Mouse (Mus musculus) CH12.LX (cell line): Measurements from ENCODE around the gene Osbpl6. TPM values are rescaled to one million over a fixed set of nuclear protein-coding genes. Genes with fewer than 3 reads are reported as not detected.

ENCODE experiments used
- DNase-seq: peaks from one replicate; pipeline ENCODE4 v3.0.0-alpha.2; 2013; ENCODE audit errors: extremely low read depth
- H3K27ac ChIP-seq: 2 replicates; pipeline ENCODE4 v1.5.1; 2012; ENCODE audit warnings: low read depth, mild to moderate bottlenecking, control low read depth, moderate library complexity; ENCODE audit not compliant: insufficient read depth
- H3K27me3 ChIP-seq: replicated peaks from 2 replicates; pipeline ENCODE3; 2012; ENCODE audit warnings: inconsistent platforms
- H3K36me3 ChIP-seq, 2 experiments: replicated peaks in 1 of 2; 2 replicates each; pipeline versions ENCODE3 to v1.6.1; 2012; ENCODE audit warnings: inconsistent platforms in 1 of 2, low read length in 1 of 2, mild to moderate bottlenecking in 1 of 2, mixed read lengths in 1 of 2, moderate library complexity in 1 of 2; ENCODE audit not compliant: control insufficient read depth in 1 of 2, insufficient read depth in 1 of 2
- H3K4me1 ChIP-seq, 2 experiments: 2 replicates each; pipeline ENCODE4 v1.6.1; 2012; ENCODE audit warnings: inconsistent platforms in 1 of 2, moderate library complexity in 1 of 2; ENCODE audit not compliant: insufficient read depth in 2 of 2, control insufficient read depth in 1 of 2
- H3K4me2 ChIP-seq: 2 replicates; pipeline ENCODE4 v1.6.1; 2012; ENCODE audit warnings: low read depth, mild to moderate bottlenecking, control low read depth; ENCODE audit not compliant: poor library complexity, insufficient read depth, severe bottlenecking
- H3K4me3 ChIP-seq, 3 experiments: fragments of 150-350 bp in 1 of 3; sonication (generic) in 1 of 3; replicated peaks in 1 of 3; 2 replicates each; pipeline versions ENCODE3 to v1.5.1; 2011 to 2012; ENCODE audit warnings: low read depth in 2 of 3, low read length in 2 of 3, mild to moderate bottlenecking in 2 of 3, moderate library complexity in 2 of 3, control low read depth in 1 of 3, improper control_type of control experiment in 1 of 3, inconsistent platforms in 1 of 3, mixed read lengths in 1 of 3; ENCODE audit not compliant: poor library complexity in 1 of 3
- H3K79me2 ChIP-seq: replicated peaks from 2 replicates; pipeline ENCODE4 v1.6.1; 2012; ENCODE audit warnings: mild to moderate bottlenecking, moderate library complexity; ENCODE audit not compliant: control insufficient read depth, poor library complexity, insufficient read depth, severe bottlenecking; ENCODE audit errors: extremely low read depth
- H3K9ac ChIP-seq: 2 replicates; pipeline ENCODE4 v1.6.1; 2012; ENCODE audit warnings: low read depth, mild to moderate bottlenecking, control low read depth, moderate library complexity; ENCODE audit not compliant: insufficient read depth
- H3K9me3 ChIP-seq: replicated peaks from 2 replicates; pipeline ENCODE3; 2012; ENCODE audit warnings: low read length, inconsistent platforms, mixed read lengths
- CHD2 ChIP-seq: IDR thresholded peaks from 2 replicates; pipeline ENCODE4 v1.6.1; 2011; ENCODE audit warnings: low read length, improper control_type of control experiment
- CTCF ChIP-seq, 2 experiments: IDR thresholded peaks in 1 of 2; conservative IDR thresholded peaks in 1 of 2; 2 replicates each; pipeline ENCODE4 v1.5.1; 2011 to 2012; ENCODE audit warnings: low read depth in 2 of 2, low read length in 2 of 2, improper control_type of control experiment in 1 of 2, inconsistent platforms in 1 of 2, mild to moderate bottlenecking in 1 of 2, moderate library complexity in 1 of 2
- E2F4 ChIP-seq: IDR thresholded peaks from 2 replicates; pipeline ENCODE4 v1.6.1; 2011; ENCODE audit warnings: low read depth, low read length, improper control_type of control experiment; ENCODE audit not compliant: insufficient replicate concordance
- EP300 ChIP-seq: IDR thresholded peaks from 2 replicates; pipeline ENCODE4 v1.6.1; 2011; ENCODE audit warnings: low read length, improper control_type of control experiment
- ETS1 ChIP-seq: conservative IDR thresholded peaks from 2 replicates; pipeline ENCODE4 v1.6.1; 2012; ENCODE audit warnings: low read depth, mild to moderate bottlenecking, inconsistent platforms, low read length, improper control_type of control experiment, moderate library complexity
- IRF4 ChIP-seq: IDR thresholded peaks from 2 replicates; pipeline ENCODE4 v1.6.1; 2014; ENCODE audit warnings: low read depth, mild to moderate bottlenecking, inconsistent platforms, low read length, improper control_type of control experiment
- JUND ChIP-seq: conservative IDR thresholded peaks from 2 replicates; pipeline ENCODE4 v1.6.1; 2011; ENCODE audit warnings: low read depth, low read length, improper control_type of control experiment
- MAX ChIP-seq: IDR thresholded peaks from 2 replicates; pipeline ENCODE4 v1.6.1; 2011; ENCODE audit warnings: low read length, improper control_type of control experiment
- MEF2A ChIP-seq: IDR thresholded peaks from 2 replicates; pipeline ENCODE4 v1.6.1; 2014; ENCODE audit warnings: low read depth, mild to moderate bottlenecking, inconsistent platforms, low read length, improper control_type of control experiment, borderline replicate concordance
- NRF1 ChIP-seq: IDR thresholded peaks from 2 replicates; pipeline ENCODE4 v1.6.1; 2014; ENCODE audit warnings: low read depth, mild to moderate bottlenecking, inconsistent platforms, low read length, improper control_type of control experiment, moderate library complexity
- PAX5 ChIP-seq: IDR thresholded peaks from 2 replicates; pipeline ENCODE4 v1.6.1; 2012; ENCODE audit warnings: low read length, inconsistent platforms, mixed read lengths
- POLR2AphosphoS2 ChIP-seq: IDR thresholded peaks from 2 replicates; pipeline ENCODE4 v1.6.1; 2011; ENCODE audit warnings: low read depth, low read length, improper control_type of control experiment
- RAD21 ChIP-seq: IDR thresholded peaks from 2 replicates; pipeline ENCODE4 v1.6.1; 2011; ENCODE audit warnings: low read depth, mild to moderate bottlenecking, low read length, improper control_type of control experiment, moderate library complexity
- USF1 ChIP-seq: IDR thresholded peaks from 2 replicates; pipeline ENCODE4 v1.6.1; 2014; ENCODE audit warnings: low read depth, mild to moderate bottlenecking, inconsistent platforms, low read length, improper control_type of control experiment
- USF2 ChIP-seq: conservative IDR thresholded peaks from 2 replicates; pipeline ENCODE4 v1.6.1; 2011; ENCODE audit warnings: low read depth, low read length, improper control_type of control experiment
- ZNF384 ChIP-seq: IDR thresholded peaks from 2 replicates; pipeline ENCODE4 v1.6.1; 2012; ENCODE audit warnings: low read depth, low read length, improper control_type of control experiment, inconsistent platforms
- dilution Hi-C: fragments of 300-500 bp; cut with MboI; formaldehyde crosslinking; loops from 2 replicates; pipeline ENCODE4 v1.14.3; 2020; ENCODE audit warnings: low sequenced_read_pairs; ENCODE audit not compliant: extremely low pct_unique_long_range_greater_than_20kb, extremely low pct_ligation_motif_present
- in situ Hi-C: fragments of 300-500 bp; cut with MboI; formaldehyde crosslinking; loops from 3 replicates; pipeline ENCODE4 v1.14.3; 2019; ENCODE audit warnings: low sequenced_read_pairs, low pct_ligation_motif_present, low pct_unique_long_range_greater_than_20kb, mixed read lengths
- polyA plus RNA-seq: library from polyadenylated mRNA; unstranded; fragments of >175 nt; gene quantifications from 2 replicates; pipeline ENCODE4 v1.2.1, GENCODE M21; 2012; ENCODE audit warnings: low read depth; ENCODE audit not compliant: insufficient read length
- total RNA-seq, 2 experiments: library from RNA; depleted of rRNA; stranded (reverse); fragments of 300-350 nt in 1 of 2; fragments of >200 nt in 1 of 2; gene quantifications; 2 replicates each; pipeline ENCODE4 v1.2.3; 2012 to 2014

The Osbpl6 gene
- total and polyA plus RNA-seq, 3 experiments, result 0.19 to 0.60 (median 0.38) TPM

- TF ChIP-seq ZNF384 (no peak), ETS1 (no peak), USF2 (no peak), PAX5 (no peak), EP300 (no peak), MAX (no peak), MEF2A (no peak), JUND (no peak), USF1 (no peak)
- H3K9me3 ChIP-seq, result no peaks in the 10 kb centered on the region
- no peak overlapping the region for H3K4me3 ChIP-seq
- no peaks in the 10 kb centered on the region for H3K79me2 ChIP-seq
- H3K4me2 ChIP-seq, result no peak overlapping the region
- no peak overlapping the region for H3K9ac ChIP-seq
- in situ Hi-C loops (no loop called here), dilution Hi-C loops (no loop called here)
- H3K4me1 ChIP-seq, result peaks cover 2 to 11% of the 10 kb centered on the region in 2 experiments; a peak in 3 of 4 replicates
- no peak for DNase-seq
- no peaks in the 10 kb centered on the region for H3K27me3 ChIP-seq
- H3K36me3 ChIP-seq, result no peaks in the 10 kb centered on the region
- no peak overlapping the region for H3K27ac ChIP-seq
These were observed 165.2 kb downstream of the Osbpl6 start for GRCm38 (mm10) chr2:76571543-76571942.

- H3K36me3 ChIP-seq, result no peaks in the 10 kb centered on the region
These were observed 172.6 kb downstream of the Osbpl6 start for GRCm38 (mm10) chr2:76578911-76579310.

DNA sequence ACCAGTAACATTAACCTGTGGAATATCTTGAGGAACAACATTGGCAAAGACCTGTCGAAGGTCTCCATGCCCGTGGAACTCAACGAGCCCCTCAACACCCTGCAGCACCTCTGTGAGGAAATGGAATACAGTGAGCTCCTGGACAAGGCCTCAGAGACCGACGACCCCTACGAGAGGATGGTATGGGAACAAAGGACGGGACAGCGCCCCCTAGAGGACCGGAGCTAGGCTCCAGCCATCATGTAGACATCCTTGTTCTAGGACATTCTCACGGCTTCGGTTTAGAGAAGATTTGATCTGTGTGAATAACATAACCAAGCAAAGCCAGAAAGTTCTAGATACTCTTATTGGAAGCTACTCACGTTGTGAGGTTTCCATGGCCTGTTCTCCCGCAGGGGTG is 178.8 kb downstream of the Osbpl6 start:
- Histone ChIP-seq H3K4me1 (no peaks in the 10 kb centered on the region), H3K36me3 (no peaks in the 10 kb centered on the region), H3K4me2 (no peak overlapping the region), H3K4me3 (no peak overlapping the region), H3K9ac (no peak overlapping the region), H3K27me3 (no peaks in the 10 kb centered on the region), H3K9me3 (no peaks in the 10 kb centered on the region), H3K27ac (no peak overlapping the region), H3K79me2 (no peaks in the 10 kb centered on the region)
- TF ChIP-seq CTCF (conservative IDR thresholded peaks at IDR 0.05 in 1 of 2, IDR thresholded peaks at IDR 0.05 in 1 of 2; ENCODE audit: low read depth in 2 of 2, low read length in 2 of 2), result peak; percentile 16 to 32; a peak in 3 of 4 replicates
- no peak for TF ChIP-seq E2F4
- no peak for TF ChIP-seq NRF1
- no peak for DNase-seq
- dilution Hi-C loops (no loop called here), in situ Hi-C loops (no loop called here)

More at GRCm38 (mm10) chr2:76578911-76579310, 172.6 kb downstream of the Osbpl6 start:
- dilution Hi-C loops, result no loop called here
- Histone ChIP-seq H3K4me2 (no peak overlapping the region), H3K9ac (no peak overlapping the region), H3K79me2 (no peaks in the 10 kb centered on the region), H3K4me1 (no peaks in the 10 kb centered on the region), H3K27me3 (no peaks in the 10 kb centered on the region), H3K9me3 (no peaks in the 10 kb centered on the region), H3K4me3 (no peak overlapping the region), H3K27ac (no peak overlapping the region)
- TF ChIP-seq IRF4 (no peak), POLR2AphosphoS2 (no peak), CHD2 (no peak), RAD21 (no peak)
- no peak for DNase-seq
- in situ Hi-C loops, result no loop called here
